Mouse (Mus musculus) forebrain, embryonic 11.5 days (tissue): ENCODE data around the gene Kcnq5. TPM values are rescaled to one million over a fixed set of nuclear protein-coding genes. Genes with fewer than 3 reads are reported as not detected.
A peak's percentile ranks its signal among the peaks of the same experiment; 100 is the strongest.
"Not testable (repeated sequence)": the region's sequence is repeated elsewhere in the genome, so short reads cannot be mapped to it uniquely, and the experiment has no call there.

ENCODE experiments used
- ATAC-seq: fragments of 200-750 bp; cut with Nextera tagmentation; replicated peaks from 2 replicates; pipeline ENCODE4 v1.8.0; 2017; ENCODE audit warnings: moderate TSS enrichment; ENCODE audit not compliant: low FRiP score
- DNase-seq: peaks from one replicate; pipeline ENCODE4 v3.0.0-alpha.2; 2017; ENCODE audit warnings: low spot score
- H3K27ac ChIP-seq: fragments of 300-500 bp; sonication (generic); 2 replicates; pipeline ENCODE4 v1.5.1; 2014; ENCODE audit warnings: low read depth, low read length
- H3K27me3 ChIP-seq: fragments of 300-500 bp; sonication (generic); 2 replicates; pipeline ENCODE4 v1.6.1; 2014; ENCODE audit warnings: mild to moderate bottlenecking, low read length, mixed read lengths; ENCODE audit not compliant: control insufficient read depth, insufficient read depth
- H3K36me3 ChIP-seq: fragments of 300-500 bp; sonication (generic); 2 replicates; pipeline ENCODE4 v1.6.1; 2014; ENCODE audit warnings: mild to moderate bottlenecking, low read length, moderate library complexity, mixed read lengths; ENCODE audit not compliant: control insufficient read depth, insufficient read depth
- H3K4me1 ChIP-seq: fragments of 300-500 bp; sonication (generic); replicated peaks from 2 replicates; pipeline ENCODE4 v1.6.1; 2014; ENCODE audit warnings: low read length, mixed read lengths; ENCODE audit not compliant: control insufficient read depth, insufficient read depth
- H3K4me2 ChIP-seq: fragments of 300-500 bp; sonication (generic); 2 replicates; pipeline ENCODE4 v1.6.1; 2014; ENCODE audit warnings: low read depth, mild to moderate bottlenecking, low read length, moderate library complexity, mixed read lengths; ENCODE audit not compliant: severe bottlenecking
- H3K4me3 ChIP-seq: fragments of 300-500 bp; sonication (generic); 2 replicates; pipeline ENCODE4 v1.5.1; 2014; ENCODE audit warnings: low read depth, low read length
- H3K9ac ChIP-seq: fragments of 300-500 bp; sonication (generic); 2 replicates; pipeline ENCODE4 v1.6.1; 2014; ENCODE audit warnings: low read length
- H3K9me3 ChIP-seq: fragments of 300-500 bp; sonication (generic); 2 replicates; pipeline ENCODE4 v1.6.1; 2016; ENCODE audit warnings: low read length, mixed read lengths; ENCODE audit not compliant: control insufficient read depth
- WGBS: fragments of 180-500 bp; shearing (Covaris S2); extraction: QIAGEN DNeasy Blood & Tissue Kit; methylation state at CpG from one replicate; pipeline ENCODE4 v1.1.7; 2014; 5-methylcytosine and 5-hydroxymethylcytosine counted together
- polyA plus RNA-seq: library from polyadenylated mRNA; unstranded; fragments of >200 nt; fragmentation: Nextera tagmentation; extraction: Ambion mirVana; gene quantifications from 2 replicates; pipeline ENCODE4 v1.2.1, GENCODE M21; 2014

Gene Kcnq5
- polyA plus RNA-seq, 1 experiment from 2014 or later: 0.79 TPM

GRCm38 (mm10) chr1:21425654-21426053 is 536.1 kb downstream of the Kcnq5 start:
- Histone ChIP-seq H3K27ac (no peak overlapping the region), H3K9me3 (no peaks in the 10 kb centered on the region), H3K4me1 (no peaks in the 10 kb centered on the region), H3K36me3 (no peaks in the 10 kb centered on the region), H3K27me3 (no peaks in the 10 kb centered on the region), H3K4me2 (no peak overlapping the region), H3K9ac (no peak overlapping the region), H3K4me3 (no peak overlapping the region)
- DNase-seq (no peak), ATAC-seq (no peak)
- 88% methylated on average over 2 of the region's 2 CpGs for WGBS

GRCm38 (mm10) chr1:21419370-21419769 is 542.4 kb downstream of the Kcnq5 start:
- no peaks in the 10 kb centered on the region for H3K4me1 ChIP-seq
- no peaks in the 10 kb centered on the region for H3K36me3 ChIP-seq
- no peak overlapping the region for H3K4me3 ChIP-seq
- no peaks in the 10 kb centered on the region for H3K9me3 ChIP-seq
- H3K27ac ChIP-seq: no peak overlapping the region
- H3K27me3 ChIP-seq: no peaks in the 10 kb centered on the region
- H3K4me2 ChIP-seq: no peak overlapping the region
- no peak overlapping the region for H3K9ac ChIP-seq
- DNase-seq (no peak), ATAC-seq (no peak)

GRCm38 (mm10) chr1:21412197-21412555 is 549.6 kb downstream of the Kcnq5 start:
- Histone ChIP-seq H3K9me3 (no peaks in the 10 kb centered on the region), H3K27ac (no peak overlapping the region), H3K4me1 (no peaks in the 10 kb centered on the region), H3K9ac (no peak overlapping the region), H3K4me3 (no peak overlapping the region), H3K27me3 (no peaks in the 10 kb centered on the region), H3K4me2 (no peak overlapping the region), H3K36me3 (no peaks in the 10 kb centered on the region)
- no peak for ATAC-seq
- DNase-seq: no peak
- 87% methylated on average over 2 of the region's 2 CpGs for WGBS

- Histone ChIP-seq H3K4me1 (no peaks in the 10 kb centered on the region), H3K27ac (no peak overlapping the region), H3K9me3 (no peaks in the 10 kb centered on the region), H3K4me2 (no peak overlapping the region), H3K27me3 (no peaks in the 10 kb centered on the region), H3K4me3 (no peak overlapping the region), H3K36me3 (no peaks in the 10 kb centered on the region), H3K9ac (no peak overlapping the region)
- WGBS: 62% methylated on average over 18 of the region's 18 CpGs
- ATAC-seq (peak; percentile 65), DNase-seq (no peak)
Observed at GRCm38 (mm10) chr1:21411331-21412196, 550.2 kb downstream of the Kcnq5 start.

- no peak overlapping the region for H3K27ac ChIP-seq
- no peaks in the 10 kb centered on the region for H3K27me3 ChIP-seq
- H3K36me3 ChIP-seq: no peaks in the 10 kb centered on the region
- H3K4me2 ChIP-seq: no peak overlapping the region
- H3K4me1 ChIP-seq: no peaks in the 10 kb centered on the region
- no peak overlapping the region for H3K9ac ChIP-seq
- no peaks in the 10 kb centered on the region for H3K9me3 ChIP-seq
- ATAC-seq (no peak), DNase-seq (no peak)
- no peak overlapping the region for H3K4me3 ChIP-seq
- WGBS: 51% methylated on average over 2 of the region's 2 CpGs
Observed at GRCm38 (mm10) chr1:21407266-21407665, 554.5 kb downstream of the Kcnq5 start.

- Histone ChIP-seq H3K4me1 (no peaks in the 10 kb centered on the region), H3K4me2 (no peak overlapping the region), H3K9me3 (no peaks in the 10 kb centered on the region), H3K36me3 (no peaks in the 10 kb centered on the region), H3K27me3 (no peaks in the 10 kb centered on the region), H3K4me3 (no peak overlapping the region), H3K9ac (no peak overlapping the region), H3K27ac (no peak overlapping the region)
- DNase-seq (no peak), ATAC-seq (no peak)
- 79% methylated on average over 8 of the region's 8 CpGs for WGBS
Observed at GRCm38 (mm10) chr1:21402804-21403203, 558.9 kb downstream of the Kcnq5 start.

- DNase-seq (no peak), ATAC-seq (no peak)
- 87% methylated on average over 6 of the region's 6 CpGs for WGBS
- Histone ChIP-seq H3K36me3 (no peaks in the 10 kb centered on the region), H3K9ac (no peak overlapping the region), H3K9me3 (no peaks in the 10 kb centered on the region), H3K4me1 (no peaks in the 10 kb centered on the region), H3K4me2 (no peak overlapping the region), H3K4me3 (no peak overlapping the region), H3K27ac (no peak overlapping the region), H3K27me3 (no peaks in the 10 kb centered on the region)
Observed at GRCm38 (mm10) chr1:21391138-21391671, 570.5 kb downstream of the Kcnq5 start.

- 87% methylated on average over 1 of the region's 1 CpGs for WGBS
- H3K9me3 ChIP-seq: no peaks in the 10 kb centered on the region; the same call in 1 of the 2 replicates
- no peaks in the 10 kb centered on the region for H3K27me3 ChIP-seq
- ATAC-seq: no peak
- no peaks in the 10 kb centered on the region for H3K4me1 ChIP-seq
- H3K36me3 ChIP-seq: no peaks in the 10 kb centered on the region
- no peak for DNase-seq
- no peak within 1 kb of the TSS for H3K27ac ChIP-seq
- no peak within 1 kb of the TSS for H3K4me2 ChIP-seq
- no peak within 1 kb of the TSS for H3K9ac ChIP-seq
- H3K4me3 ChIP-seq: no peak within 1 kb of the TSS
Observed at GRCm38 (mm10) chr1:21383256-21383655, 578.5 kb downstream of the Kcnq5 start, which contains the start of gene Khdc1b. Gene Khdc1b, plus strand, starts transcription at chr1:21383556.

- not testable (repeated sequence) for H3K9ac ChIP-seq, H3K4me2 ChIP-seq, H3K4me1 ChIP-seq, H3K9me3 ChIP-seq, H3K4me3 ChIP-seq, H3K27ac ChIP-seq, H3K36me3 ChIP-seq, ATAC-seq, H3K27me3 ChIP-seq, DNase-seq
- WGBS: 67% methylated on average over 1 of the region's 1 CpGs
Observed at GRCm38 (mm10) chr1:21368031-21368430, 593.7 kb downstream of the Kcnq5 start, which contains the start of gene Khdc1c. Gene Khdc1c, plus strand, starts transcription at chr1:21368331.
